Comparison of ENCODE assay signal across 20 mouse cellular contexts in genomic region chr19:59133202-59133601, GRCm38 (mm10). TPM values are rescaled to one million over a fixed set of nuclear protein-coding genes. Genes with fewer than 3 reads are reported as not detected.
A peak's percentile ranks its signal among the peaks of the same experiment; 100 is the strongest.
DNase-seq lines count a peak whose midpoint lies in the region; ATAC-seq and TF ChIP-seq lines count a peak whose summit lies in the region.
"Had no signal": no experiment of that assay in that cellular context is flagged by ENCODE, and none has a peak within 500 bp of the region (broad histone marks: within the 10 kb centered on the region; RNA-seq: fewer than 3 reads in every experiment).

No protein-coding gene starts in this region.

- H3K9me3 ChIP-seq in forebrain, embryonic 10.5 days = no peaks in the 10 kb centered on the region
- H3K9me3 ChIP-seq in forebrain, postnatal 0 days (ENCODE audit: low read length) = no peaks in the 10 kb centered on the region
- no peaks in the 10 kb centered on the region for H3K9me3 ChIP-seq in forebrain, embryonic 16.5 days (ENCODE audit: control insufficient read depth, low read length)
- H3K9me3 ChIP-seq in midbrain, embryonic 14.5 days (ENCODE audit: control insufficient read depth, low read length) = no peaks in the 10 kb centered on the region
- no peaks in the 10 kb centered on the region for H3K9me3 ChIP-seq in kidney, embryonic 14.5 days (ENCODE audit: control insufficient read depth, low read length)

- no peak overlapping the region for H3K4me2 ChIP-seq in forebrain, postnatal 0 days (ENCODE audit: low read depth)
- no peak overlapping the region for H3K4me2 ChIP-seq in forebrain, embryonic 16.5 days (ENCODE audit: low read length)
- H3K4me2 ChIP-seq in midbrain, embryonic 14.5 days (ENCODE audit: low read length) = peak overlapping the region; percentile 26; the same call in 1 of the 2 replicates
- no peak overlapping the region for H3K4me2 ChIP-seq in kidney, embryonic 14.5 days (replicated peaks; ENCODE audit: low read depth, low read length)
- H3K4me2 ChIP-seq: lung, embryonic 14.5 days had no signal

- peak overlapping the region; percentile 75; the same call in 1 of the 2 replicates for H3K27ac ChIP-seq in forebrain, embryonic 10.5 days
- no peak overlapping the region for H3K27ac ChIP-seq in forebrain, postnatal 0 days (ENCODE audit: low read depth, low read length)
- no peak overlapping the region for H3K27ac ChIP-seq in forebrain, embryonic 16.5 days (ENCODE audit: low read length)
- H3K27ac ChIP-seq in midbrain, embryonic 14.5 days (replicated peaks; ENCODE audit: low read depth, low read length) = no peak overlapping the region
- no peak overlapping the region for H3K27ac ChIP-seq in kidney, embryonic 14.5 days (ENCODE audit: low read depth, low read length)

- peak overlapping the region; percentile 2; the same call in 1 of the 2 replicates for H3K4me3 ChIP-seq in forebrain, embryonic 10.5 days
- no peak overlapping the region for H3K4me3 ChIP-seq in forebrain, postnatal 0 days (ENCODE audit: low read depth, low read length)
- H3K4me3 ChIP-seq in forebrain, embryonic 16.5 days (replicated peaks; ENCODE audit: low read length) = no peak overlapping the region
- no peak overlapping the region for H3K4me3 ChIP-seq in midbrain, embryonic 14.5 days (replicated peaks; ENCODE audit: low read depth, low read length)
- H3K4me3 ChIP-seq in kidney, embryonic 14.5 days (ENCODE audit: low read length) = no peak overlapping the region
- H3K4me3 ChIP-seq: myocyte had no signal

- 9% methylated on average over 11 of the region's 11 CpGs for WGBS in forebrain, embryonic 10.5 days
- WGBS in forebrain, postnatal 0 days = 12% methylated on average over 11 of the region's 11 CpGs
- 5% methylated on average over 11 of the region's 11 CpGs for WGBS in forebrain, embryonic 16.5 days
- 5% methylated on average over 11 of the region's 11 CpGs for WGBS in midbrain, embryonic 14.5 days
- WGBS in kidney, embryonic 14.5 days = 66% methylated on average over 11 of the region's 11 CpGs

- peak; percentile 75 for DNase-seq in forebrain, embryonic 10.5 days (ENCODE audit: extremely low spot score, low spot score)
- DNase-seq in forebrain, postnatal 0 days = no peak
- peak; percentile 25 for DNase-seq in embryo, embryonic 9.5 days (ENCODE audit: extremely low spot score)
- DNase-seq in midbrain, embryonic 14.5 days = peak; percentile 69
- DNase-seq in cerebellum, postnatal 25 days = no peak
- DNase-seq in lung, adult 18-20 months = no peak
- DNase-seq: heart, adult 18-20 months; kidney, postnatal 10 days; layer of hippocampus, adult 9-11 months; liver; lung, embryonic 14.5 days; right cerebral cortex, postnatal 14 days; thymus, postnatal 36 days had no signal

- peaks cover 83% of the 10 kb centered on the region for H3K27me3 ChIP-seq in forebrain, embryonic 10.5 days (ENCODE audit: poor library complexity, severe bottlenecking)
- no peaks in the 10 kb centered on the region for H3K27me3 ChIP-seq in forebrain, postnatal 0 days (ENCODE audit: insufficient read depth, low read length)
- H3K27me3 ChIP-seq in forebrain, embryonic 16.5 days (replicated peaks; ENCODE audit: control insufficient read depth, insufficient read depth, low read length) = 0 out of 2 replicates have a peak, but pooled peaks cover under 1% of the 10 kb centered on the region
- peaks cover 16% of the 10 kb centered on the region for H3K27me3 ChIP-seq in midbrain, embryonic 14.5 days (ENCODE audit: control insufficient read depth, insufficient read depth, low read length)
- no peaks in the 10 kb centered on the region for H3K27me3 ChIP-seq in kidney, embryonic 14.5 days (ENCODE audit: control insufficient read depth, insufficient read depth, low read length)
- H3K27me3 ChIP-seq: CH12.LX had no signal

- H3K36me3 ChIP-seq in forebrain, embryonic 10.5 days (replicated peaks) = no peaks in the 10 kb centered on the region
- no peaks in the 10 kb centered on the region for H3K36me3 ChIP-seq in forebrain, postnatal 0 days (ENCODE audit: insufficient read depth)
- no peaks in the 10 kb centered on the region for H3K36me3 ChIP-seq in forebrain, embryonic 16.5 days (ENCODE audit: control insufficient read depth, insufficient read depth)
- H3K36me3 ChIP-seq in midbrain, embryonic 14.5 days (ENCODE audit: control insufficient read depth, insufficient read depth, low read length) = no peaks in the 10 kb centered on the region
- no peaks in the 10 kb centered on the region for H3K36me3 ChIP-seq in kidney, embryonic 14.5 days (ENCODE audit: control insufficient read depth, insufficient read depth, low read length)

- TF ChIP-seq CTCF in forebrain, postnatal 0 days (IDR thresholded peaks at IDR 0.05; ENCODE audit: low read depth) = no peak

- peaks cover 77% of the 10 kb centered on the region for H3K4me1 ChIP-seq in forebrain, embryonic 10.5 days
- peaks cover 4% of the 10 kb centered on the region for H3K4me1 ChIP-seq in forebrain, postnatal 0 days (ENCODE audit: insufficient read depth)
- H3K4me1 ChIP-seq in forebrain, embryonic 16.5 days (replicated peaks; ENCODE audit: control insufficient read depth, insufficient read depth, low read length) = peaks cover 24% of the 10 kb centered on the region
- H3K4me1 ChIP-seq in midbrain, embryonic 14.5 days (ENCODE audit: control insufficient read depth, insufficient read depth, low read length) = 0 out of 2 replicates have a peak, but pooled peaks cover 7% of the 10 kb centered on the region
- H3K4me1 ChIP-seq in kidney, embryonic 14.5 days (ENCODE audit: control insufficient read depth, insufficient read depth, low read length) = no peaks in the 10 kb centered on the region

- ATAC-seq in forebrain, postnatal 0 days = no peak
- 0 out of 2 replicates have a peak, but pooled peaks have one; percentile 30 for ATAC-seq in forebrain, embryonic 16.5 days
- no peak for ATAC-seq in midbrain, embryonic 14.5 days (ENCODE audit: low FRiP score, low TSS enrichment)
- ATAC-seq in kidney, embryonic 14.5 days (ENCODE audit: low FRiP score, low TSS enrichment) = no peak

- no peak overlapping the region for H3K9ac ChIP-seq in forebrain, postnatal 0 days
- H3K9ac ChIP-seq in forebrain, embryonic 16.5 days (replicated peaks; ENCODE audit: low read depth, low read length) = no peak overlapping the region
- no peak overlapping the region for H3K9ac ChIP-seq in midbrain, embryonic 14.5 days (replicated peaks; ENCODE audit: low read length)
- H3K9ac ChIP-seq in kidney, embryonic 14.5 days (ENCODE audit: low read depth, low read length) = no peak overlapping the region
- H3K9ac ChIP-seq: lung, embryonic 14.5 days had no signal

RNA-seq across cellular contexts. Expression of gene Vax1, which starts 36.7 kb away (rescaled TPM):
- polyA plus RNA-seq in forebrain, embryonic 10.5 days (2016; fragmentation: Nextera tagmentation; extraction: Ambion mirVana) = 0.50 and 1.0 TPM in 2 replicates
- total RNA-seq in forebrain, postnatal 0 days (2014; rRNA removed) = 4.2 and 7.2 TPM in 2 replicates
- 1.8 and 3.2 TPM in 2 replicates for polyA plus RNA-seq in forebrain, postnatal 0 days (2015; fragmentation: Nextera tagmentation; extraction: Ambion mirVana)
- 0.89 and 1.0 TPM in 2 replicates for polyA plus RNA-seq in forebrain, embryonic 16.5 days (2015; fragmentation: Nextera tagmentation; extraction: Ambion mirVana)
- not detected in 2 replicates for polyA plus RNA-seq in midbrain, embryonic 14.5 days (2014; fragmentation: Nextera tagmentation; extraction: Ambion mirVana)
- not detected in 2 replicates for polyA plus RNA-seq in kidney, embryonic 14.5 days (2014; fragmentation: Nextera tagmentation; extraction: Ambion mirVana)
- total RNA-seq: adrenal gland, postnatal 4 days; CH12.LX; heart, adult 18-20 months had no signal
- polyA plus RNA-seq: heart, embryonic 16.5 days; intestine, embryonic 14.5 days; lung, embryonic 14.5 days; myocyte had no signal

RNA-seq across cellular contexts. Expression of gene Shtn1, which starts 57.3 kb away (rescaled TPM):
- 4.1 and 4.7 TPM in 2 replicates for polyA plus RNA-seq in forebrain, embryonic 10.5 days (2016; fragmentation: Nextera tagmentation; extraction: Ambion mirVana)
- total RNA-seq in forebrain, postnatal 0 days (2014; rRNA removed) = 120 and 128 TPM in 2 replicates
- polyA plus RNA-seq in forebrain, postnatal 0 days (2015; fragmentation: Nextera tagmentation; extraction: Ambion mirVana) = 71.9 and 77.4 TPM in 2 replicates
- 78.5 and 86.5 TPM in 2 replicates for polyA plus RNA-seq in forebrain, embryonic 16.5 days (2015; fragmentation: Nextera tagmentation; extraction: Ambion mirVana)
- 32.1 and 36.9 TPM in 2 replicates for polyA plus RNA-seq in midbrain, embryonic 14.5 days (2014; fragmentation: Nextera tagmentation; extraction: Ambion mirVana)
- polyA plus RNA-seq in kidney, embryonic 14.5 days (2014; fragmentation: Nextera tagmentation; extraction: Ambion mirVana) = 1.1 and 2.3 TPM in 2 replicates

Comparison
In these comparisons a context has a peak if more than half of its experiments do, and no peak if none do; other contexts are left out.
1. DNase-seq: peak in forebrain, embryonic 10.5 days (single experiment), embryo, embryonic 9.5 days (single experiment) and midbrain, embryonic 14.5 days (single experiment); none in forebrain, postnatal 0 days (single experiment), cerebellum, postnatal 25 days (0 of 2) and lung, adult 18-20 months (0 of 2).